Mouse (Mus musculus): Measurements from ENCODE around the gene Gbe1. TPM values are rescaled to one million over a fixed set of nuclear protein-coding genes. Genes with fewer than 3 reads are reported as not detected.
A peak's percentile ranks its signal among the peaks of the same experiment; 100 is the strongest.

Gene Gbe1
- total RNA-seq, 2 experiments from 2014 or later = 8.5 to 8.8 TPM

DNA sequence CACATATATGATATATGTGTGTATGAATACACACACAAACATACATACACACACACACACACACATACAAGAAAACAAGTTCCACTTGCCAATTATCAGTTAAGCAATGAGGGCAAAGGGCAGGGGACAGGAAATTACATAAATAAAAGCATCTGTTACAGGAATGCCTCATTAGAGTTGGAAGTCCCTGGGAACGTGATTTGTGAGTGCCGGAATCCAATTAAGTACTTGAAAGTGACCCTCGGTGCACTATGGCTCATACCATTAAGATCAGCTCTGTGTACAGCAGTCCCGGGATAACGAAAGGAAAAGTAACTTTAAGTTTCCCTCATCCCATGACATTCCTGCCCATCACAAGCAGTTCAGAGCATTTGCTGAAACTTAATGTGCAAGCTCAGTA is 249.7 kb downstream of the Gbe1 start:
- no peak for DNase-seq (ENCODE audit: low spot score in 2 of 2)

DNA sequence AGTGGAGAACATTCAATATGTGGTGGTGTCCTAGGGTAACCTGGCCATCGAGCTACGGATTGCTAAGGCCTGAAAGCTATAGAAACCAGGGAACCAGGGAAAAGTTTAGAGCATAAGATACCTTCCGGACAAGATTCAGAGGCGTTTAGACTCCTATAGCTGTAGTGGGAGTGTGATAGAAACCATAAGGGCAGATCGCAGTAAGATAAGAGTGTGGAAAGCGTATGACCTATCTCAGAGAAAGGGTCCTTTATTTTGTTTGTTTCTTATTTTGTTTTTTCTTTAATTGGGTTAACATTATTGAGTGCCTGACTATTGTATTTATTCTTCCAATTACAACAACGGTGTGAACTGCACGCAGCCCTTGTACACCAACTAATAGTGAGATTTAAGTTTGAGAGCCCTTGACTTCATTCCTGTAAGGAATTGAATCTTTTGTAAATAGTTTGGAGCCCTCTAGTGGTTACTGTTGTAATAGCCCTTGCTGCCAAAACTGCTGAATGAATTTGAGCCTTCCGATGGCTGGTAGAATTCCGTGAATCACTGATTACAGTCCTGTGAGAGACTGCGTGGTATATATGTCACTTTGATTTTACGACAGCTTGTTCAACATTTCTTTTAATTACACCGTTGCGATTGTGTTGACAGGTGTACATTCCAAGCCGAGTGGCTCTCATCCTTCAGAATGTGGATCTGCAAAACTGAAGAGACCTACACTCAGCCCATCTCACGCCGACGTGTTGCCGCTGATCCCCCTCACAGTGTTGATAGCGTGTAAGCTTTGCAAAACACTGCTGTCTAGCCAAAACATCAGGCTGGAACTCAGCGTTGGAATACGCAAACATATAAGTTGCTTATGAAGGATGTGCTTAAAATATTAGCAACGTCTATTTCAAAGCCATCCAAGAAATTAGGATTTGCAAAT is 254.9 kb downstream of the Gbe1 start:
- DNase-seq (ENCODE audit: low spot score in 2 of 2) = peak; percentile 51 to 63

DNA sequence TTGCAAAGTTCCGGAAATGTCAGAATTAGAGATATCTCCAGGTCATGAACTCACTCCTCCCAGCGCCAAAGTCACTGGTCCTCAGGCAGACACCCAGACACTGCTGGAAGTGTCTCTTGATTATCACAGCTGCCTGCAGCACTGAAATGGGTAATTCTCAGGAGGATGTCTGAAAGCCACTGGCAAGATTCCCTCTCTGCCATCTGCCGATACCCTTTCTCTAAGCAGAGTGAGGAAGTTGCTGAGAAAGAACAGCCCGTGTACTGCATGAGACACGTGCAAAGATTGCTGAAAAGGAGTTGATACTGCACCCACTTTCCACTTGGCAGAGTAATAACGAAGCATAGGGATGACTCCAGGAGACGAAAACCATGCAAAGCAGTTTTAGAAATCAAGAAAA is 272.2 kb downstream of the Gbe1 start:
- DNase-seq (ENCODE audit: low spot score in 2 of 2) = peak; percentile 28 to 32

DNA sequence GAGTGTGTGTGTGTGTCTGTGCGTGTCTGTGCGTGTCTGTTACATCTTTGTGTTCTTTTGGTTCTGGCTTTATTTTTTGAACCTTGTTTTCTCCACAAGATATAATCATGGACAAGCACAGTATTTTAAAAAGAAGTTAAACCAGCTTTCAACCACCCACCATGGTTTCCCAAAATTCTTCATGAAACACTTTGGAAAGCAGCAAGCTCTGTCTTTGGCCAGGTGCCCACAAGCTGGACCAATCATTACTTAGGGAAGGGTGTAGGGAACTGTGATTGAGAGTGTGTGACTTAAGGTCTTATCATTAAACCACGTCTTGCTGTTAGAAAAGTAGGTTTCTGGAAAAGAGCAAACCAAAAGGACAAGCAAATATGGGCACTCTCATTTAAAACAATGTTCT is 288.6 kb downstream of the Gbe1 start:
- no peak for DNase-seq (ENCODE audit: low spot score in 2 of 2)

DNA sequence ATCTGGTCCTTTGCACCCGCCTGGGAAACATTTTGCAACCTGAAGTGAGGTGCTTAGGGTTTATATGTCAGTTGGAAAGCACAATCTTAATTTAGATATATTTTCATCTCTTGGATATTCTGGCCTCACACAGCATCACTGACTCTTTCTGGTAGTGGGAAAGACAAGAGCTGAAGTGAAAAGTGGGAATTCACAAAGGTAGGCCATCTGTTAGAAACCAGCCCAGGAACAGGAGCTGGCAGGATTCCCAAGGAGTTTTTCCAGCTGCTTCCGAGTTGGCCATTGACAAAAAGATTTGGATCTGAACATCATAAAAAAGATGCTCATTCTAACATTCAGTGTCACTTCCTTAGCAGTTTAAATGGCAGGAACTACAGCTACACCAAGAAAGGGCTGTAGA is 294.6 kb downstream of the Gbe1 start:
- no peak for DNase-seq (ENCODE audit: low spot score in 2 of 2)

DNA sequence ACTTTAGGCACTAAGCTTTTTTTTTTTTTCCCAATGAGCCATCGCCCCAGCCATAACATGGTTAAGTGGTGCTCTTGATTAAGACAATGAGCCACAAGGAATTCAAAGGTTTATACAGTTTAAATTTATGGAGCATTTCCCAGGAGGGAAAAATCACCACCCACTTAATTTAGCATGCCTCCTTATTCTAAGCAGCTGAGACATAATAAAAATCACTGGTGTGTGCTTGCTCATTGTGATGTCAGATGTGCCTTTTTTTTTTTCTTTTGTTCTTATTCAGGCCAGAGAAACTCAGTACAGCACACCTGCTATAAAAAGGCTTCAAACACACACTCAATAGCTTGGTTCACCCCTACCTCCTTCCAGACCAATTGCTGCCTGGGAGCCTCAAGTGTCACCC is 303.9 kb downstream of the Gbe1 start:
- DNase-seq (ENCODE audit: low spot score in 2 of 2) = no peak

DNA sequence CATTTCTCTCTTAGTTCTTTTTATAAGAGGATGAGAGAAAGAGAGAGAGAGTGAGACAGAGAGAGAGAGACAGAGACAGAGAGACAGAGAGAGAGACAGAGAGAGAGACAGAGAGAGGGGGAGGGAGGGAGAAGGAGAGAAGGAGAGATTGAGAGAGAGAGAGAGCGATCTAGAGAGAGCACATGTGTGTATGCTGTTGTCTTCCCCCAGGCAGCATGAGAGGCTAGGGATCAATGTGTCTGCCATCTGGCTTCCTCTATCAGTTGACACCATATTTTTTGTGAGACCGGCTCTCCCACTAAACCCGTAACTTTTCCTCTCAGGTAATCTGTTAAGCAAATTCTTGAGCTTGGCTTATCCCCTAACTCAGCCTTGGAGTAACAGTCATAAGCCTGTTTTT is 304.4 kb downstream of the Gbe1 start:
- DNase-seq (ENCODE audit: low spot score in 2 of 2) = no peak

Measured in layer of hippocampus, postnatal 10 days (tissue).